Mouse (Mus musculus) lung, postnatal 36 days (tissue): ENCODE results near the gene Fbxo24.
A peak's percentile ranks its signal among the peaks of the same experiment; 100 is the strongest.

Source experiments
- DNase-seq: peaks from one replicate; pipeline ENCODE4 v3.0.0; 2022; ENCODE audit warnings: mixed read lengths

Gene Fbxo24

GRCm38 (mm10) chr5:137600281-137600618 lies 28.6 kb downstream of the Fbxo24 start:
- DNase-seq = no peak

- no peak for DNase-seq
Observed at GRCm38 (mm10) chr5:137599600-137599999, 29.2 kb downstream of the Fbxo24 start.

GRCm38 (mm10) chr5:137598100-137598826 lies 30.5 kb downstream of the Fbxo24 start:
- no peak for DNase-seq

- DNase-seq = no peak
Observed at GRCm38 (mm10) chr5:137597625-137598024, 31.2 kb downstream of the Fbxo24 start.

- no peak for DNase-seq
Observed at GRCm38 (mm10) chr5:137596601-137597261, 32.1 kb downstream of the Fbxo24 start.

- no peak for DNase-seq
Observed at GRCm38 (mm10) chr5:137595921-137596320, 32.9 kb downstream of the Fbxo24 start.

GRCm38 (mm10) chr5:137590507-137590906 lies 38.3 kb downstream of the Fbxo24 start:
- DNase-seq = no peak

- DNase-seq = peak; percentile 91
Observed at GRCm38 (mm10) chr5:137584976-137585375, 43.8 kb downstream of the Fbxo24 start.

GRCm38 (mm10) chr5:137583670-137584169 lies 45.1 kb downstream of the Fbxo24 start:
- peak; percentile 39 for DNase-seq

- DNase-seq = no peak
Observed at GRCm38 (mm10) chr5:137582702-137583101, 46.1 kb downstream of the Fbxo24 start.

- DNase-seq = no peak
Observed at GRCm38 (mm10) chr5:137580246-137580645, 48.6 kb downstream of the Fbxo24 start.

- DNase-seq = peak; percentile 53
Observed at GRCm38 (mm10) chr5:137574470-137574901, 54.3 kb downstream of the Fbxo24 start.

- DNase-seq = no peak
Observed at GRCm38 (mm10) chr5:137570691-137571586, 57.9 kb downstream of the Fbxo24 start.

GRCm38 (mm10) chr5:137570181-137570580 lies 58.6 kb downstream of the Fbxo24 start:
- DNase-seq = no peak

- DNase-seq = peak; percentile 78
Observed at GRCm38 (mm10) chr5:137569665-137570064, 59.1 kb downstream of the Fbxo24 start, which contains the start of gene Tfr2. Gene Tfr2 (plus strand): TSS chr5:137569840.

GRCm38 (mm10) chr5:137569031-137569430 lies 59.8 kb downstream of the Fbxo24 start:
- no peak for DNase-seq

GRCm38 (mm10) chr5:137568223-137568798 lies 60.5 kb downstream of the Fbxo24 start:
- no peak for DNase-seq

- DNase-seq = no peak
Observed at GRCm38 (mm10) chr5:137566416-137566815, 62.4 kb downstream of the Fbxo24 start.

- DNase-seq = no peak
Observed at GRCm38 (mm10) chr5:137565744-137566143, 63.1 kb downstream of the Fbxo24 start.

- no peak for DNase-seq
Observed at GRCm38 (mm10) chr5:137562965-137563364, 65.8 kb downstream of the Fbxo24 start.
